Mouse (Mus musculus): ENCODE data around the gene Stxbp4.

- TF ChIP-seq POLR2A (IDR thresholded peaks at IDR 0.05; ENCODE audit: borderline replicate concordance, control insufficient read depth, low read depth, low read length) (no peak), CTCF (IDR thresholded peaks at IDR 0.05; ENCODE audit: control insufficient read depth, insufficient read depth, low read length) (no peak)
Measured at GRCm38 (mm10) chr11:90494981-90495380, 142.9 kb downstream of the Stxbp4 start.
